Mouse (Mus musculus) thymus, adult 2 months (tissue): ENCODE measurements around the gene 9430097D07Rik.

Experiments used
- CTCF ChIP-seq: fragments of 200-500 bp; IDR thresholded peaks from 2 replicates; pipeline ENCODE4 v1.5.1; 2012; ENCODE audit warnings: mild to moderate bottlenecking, control low read depth, low read length, moderate library complexity, borderline replicate concordance; ENCODE audit not compliant: control insufficient read depth, poor library complexity, insufficient read depth; ENCODE audit errors: extremely low read depth
- POLR2A ChIP-seq: fragments of 200-500 bp; IDR thresholded peaks from 2 replicates; pipeline ENCODE4 v1.6.1; 2012; ENCODE audit warnings: mild to moderate bottlenecking, low read length, control low read depth, moderate library complexity; ENCODE audit not compliant: control insufficient read depth, poor library complexity, insufficient read depth; ENCODE audit errors: extremely low read depth

GRCm38 (mm10) chr2:32575586-32576160, at the start of gene 9430097D07Rik:
- no peak for TF ChIP-seq POLR2A
- TF ChIP-seq CTCF = no peak
